Mouse (Mus musculus): Measurements from ENCODE around the gene C77080. TPM values are rescaled to one million over a fixed set of nuclear protein-coding genes. Genes with fewer than 3 reads are reported as not detected.

Gene C77080
- polyA plus RNA-seq, 1 experiment from 2014 or later = 5.2 TPM

GRCm38 (mm10) chr4:129288067-129288466 lies 26.9 kb upstream of the C77080 start:
- Histone ChIP-seq H3K27me3 (peaks cover 32% of the 10 kb centered on the region), H3K4me2 (replicated peaks) (peak overlapping the region; percentile 98), H3K9ac (no peak overlapping the region), H3K36me3 (no peaks in the 10 kb centered on the region), H3K4me3 (no peak overlapping the region), H3K4me1 (peaks cover 15% of the 10 kb centered on the region), H3K9me3 (no peaks in the 10 kb centered on the region), H3K27ac (no peak overlapping the region)
- 31% methylated on average over 3 of the region's 3 CpGs for WGBS
- ATAC-seq (ENCODE audit: insufficient number of reproducible peaks, insufficient read depth, low FRiP score, low TSS enrichment) = no peak

- peak within 1 kb of the TSS; percentile 58 for H3K9ac ChIP-seq
- no peaks in the 10 kb centered on the region for H3K9me3 ChIP-seq
- H3K4me2 ChIP-seq (replicated peaks) = peak within 1 kb of the TSS; percentile 98
- peaks cover 15% of the 10 kb centered on the region for H3K4me1 ChIP-seq
- H3K4me3 ChIP-seq = peak within 1 kb of the TSS; percentile 52
- under 1% methylated on average over 53 of the region's 53 CpGs for WGBS
- 0 out of 2 replicates have a peak, but pooled peaks have one; percentile 52 for ATAC-seq (ENCODE audit: insufficient number of reproducible peaks, insufficient read depth, low FRiP score, low TSS enrichment)
- no peaks in the 10 kb centered on the region for H3K36me3 ChIP-seq
- 0 out of 2 replicates have a peak within 1 kb of the TSS, but pooled peaks have one; percentile 24 for H3K27ac ChIP-seq
- H3K27me3 ChIP-seq = peaks cover 30% of the 10 kb centered on the region
Measured at GRCm38 (mm10) chr4:129287472-129287981, 26.3 kb upstream of the C77080 start, which contains the start of gene Sync. Gene Sync (plus strand): TSS chr4:129287617.

- H3K36me3 ChIP-seq = no peaks in the 10 kb centered on the region
- peak overlapping the region; percentile 98 for H3K4me2 ChIP-seq (replicated peaks)
- WGBS = 2% methylated on average over 28 of the region's 28 CpGs
- H3K4me3 ChIP-seq = peak overlapping the region; percentile 52
- peak overlapping the region; percentile 58 for H3K9ac ChIP-seq
- ATAC-seq (ENCODE audit: insufficient number of reproducible peaks, insufficient read depth, low FRiP score, low TSS enrichment) = 0 out of 2 replicates have a peak, but pooled peaks have one; percentile 29
- H3K9me3 ChIP-seq = no peaks in the 10 kb centered on the region
- 0 out of 2 replicates have a peak overlapping the region, but pooled peaks have one; percentile 24 for H3K27ac ChIP-seq
- H3K27me3 ChIP-seq = peaks cover 30% of the 10 kb centered on the region
- H3K4me1 ChIP-seq = peaks cover 15% of the 10 kb centered on the region
Measured at GRCm38 (mm10) chr4:129286683-129287471, 25.7 kb upstream of the C77080 start.

- Histone ChIP-seq H3K4me2 (replicated peaks) (peak overlapping the region; percentile 98), H3K27me3 (peaks cover 30% of the 10 kb centered on the region), H3K27ac (0 out of 2 replicates have a peak overlapping the region, but pooled peaks have one; percentile 24), H3K4me1 (peaks cover 15% of the 10 kb centered on the region), H3K9me3 (no peaks in the 10 kb centered on the region), H3K9ac (no peak overlapping the region), H3K36me3 (no peaks in the 10 kb centered on the region), H3K4me3 (peak overlapping the region; percentile 52; the same call in 1 of the 2 replicates)
- ATAC-seq (ENCODE audit: insufficient number of reproducible peaks, insufficient read depth, low FRiP score, low TSS enrichment) = peak; percentile 54
- WGBS = 62% methylated on average over 5 of the region's 5 CpGs
Measured at GRCm38 (mm10) chr4:129286001-129286682, 24.9 kb upstream of the C77080 start.

- Histone ChIP-seq H3K4me3 (no peak overlapping the region), H3K9ac (no peak overlapping the region), H3K36me3 (no peaks in the 10 kb centered on the region), H3K4me1 (peaks cover 15% of the 10 kb centered on the region), H3K27ac (no peak overlapping the region), H3K4me2 (replicated peaks) (no peak overlapping the region), H3K27me3 (peaks cover 30% of the 10 kb centered on the region), H3K9me3 (no peaks in the 10 kb centered on the region)
- no peak for ATAC-seq (ENCODE audit: insufficient number of reproducible peaks, insufficient read depth, low FRiP score, low TSS enrichment)
- WGBS = 77% methylated on average over 2 of the region's 2 CpGs
Measured at GRCm38 (mm10) chr4:129284685-129285084, 23.5 kb upstream of the C77080 start.

GRCm38 (mm10) chr4:129283226-129283625 lies 22.0 kb upstream of the C77080 start:
- 77% methylated on average over 5 of the region's 5 CpGs for WGBS
- no peak overlapping the region for H3K9ac ChIP-seq
- peaks cover 27% of the 10 kb centered on the region for H3K27me3 ChIP-seq
- no peaks in the 10 kb centered on the region for H3K36me3 ChIP-seq
- no peak overlapping the region for H3K4me3 ChIP-seq
- no peak for ATAC-seq (ENCODE audit: insufficient number of reproducible peaks, insufficient read depth, low FRiP score, low TSS enrichment)
- peaks cover 15% of the 10 kb centered on the region for H3K4me1 ChIP-seq
- no peak overlapping the region for H3K27ac ChIP-seq
- no peak overlapping the region for H3K4me2 ChIP-seq (replicated peaks)
- no peaks in the 10 kb centered on the region for H3K9me3 ChIP-seq

- Histone ChIP-seq H3K4me2 (replicated peaks) (no peak overlapping the region), H3K4me3 (no peak overlapping the region), H3K36me3 (no peaks in the 10 kb centered on the region), H3K9ac (no peak overlapping the region), H3K27me3 (peaks cover 23% of the 10 kb centered on the region), H3K9me3 (no peaks in the 10 kb centered on the region), H3K27ac (no peak overlapping the region), H3K4me1 (peaks cover 13% of the 10 kb centered on the region)
- 78% methylated on average over 5 of the region's 5 CpGs for WGBS
- ATAC-seq (ENCODE audit: insufficient number of reproducible peaks, insufficient read depth, low FRiP score, low TSS enrichment) = no peak
Measured at GRCm38 (mm10) chr4:129282786-129283185, 21.6 kb upstream of the C77080 start.

- ATAC-seq (ENCODE audit: insufficient number of reproducible peaks, insufficient read depth, low FRiP score, low TSS enrichment) = no peak
- Histone ChIP-seq H3K27ac (no peak overlapping the region), H3K9ac (no peak overlapping the region), H3K36me3 (no peaks in the 10 kb centered on the region), H3K9me3 (no peaks in the 10 kb centered on the region), H3K4me1 (peaks cover 6% of the 10 kb centered on the region; the same call in 1 of the 2 replicates), H3K27me3 (no peaks in the 10 kb centered on the region), H3K4me3 (no peak overlapping the region), H3K4me2 (replicated peaks) (no peak overlapping the region)
- 4% methylated on average over 18 of the region's 18 CpGs for WGBS
Measured at GRCm38 (mm10) chr4:129276453-129276865, 15.3 kb upstream of the C77080 start.

- H3K9me3 ChIP-seq = no peaks in the 10 kb centered on the region
- H3K9ac ChIP-seq = no peak overlapping the region
- H3K27me3 ChIP-seq = no peaks in the 10 kb centered on the region
- H3K27ac ChIP-seq = no peak overlapping the region
- H3K36me3 ChIP-seq = no peaks in the 10 kb centered on the region
- 37% methylated on average over 5 of the region's 5 CpGs for WGBS
- no peak overlapping the region for H3K4me3 ChIP-seq
- no peak for ATAC-seq (ENCODE audit: insufficient number of reproducible peaks, insufficient read depth, low FRiP score, low TSS enrichment)
- H3K4me2 ChIP-seq (replicated peaks) = no peak overlapping the region
- peaks cover 6% of the 10 kb centered on the region; the same call in 1 of the 2 replicates for H3K4me1 ChIP-seq
Measured at GRCm38 (mm10) chr4:129272756-129273046, 11.5 kb upstream of the C77080 start.

GRCm38 (mm10) chr4:129271991-129272755 lies 11.0 kb upstream of the C77080 start:
- no peak overlapping the region for H3K27ac ChIP-seq
- H3K36me3 ChIP-seq = no peaks in the 10 kb centered on the region
- no peak overlapping the region for H3K9ac ChIP-seq
- peaks cover 6% of the 10 kb centered on the region; the same call in 1 of the 2 replicates for H3K4me1 ChIP-seq
- no peaks in the 10 kb centered on the region for H3K27me3 ChIP-seq
- ATAC-seq (ENCODE audit: insufficient number of reproducible peaks, insufficient read depth, low FRiP score, low TSS enrichment) = no peak
- H3K4me3 ChIP-seq = no peak overlapping the region
- WGBS = 14% methylated on average over 15 of the region's 15 CpGs
- no peaks in the 10 kb centered on the region for H3K9me3 ChIP-seq
- H3K4me2 ChIP-seq (replicated peaks) = no peak overlapping the region

- H3K27ac ChIP-seq = no peak overlapping the region
- H3K27me3 ChIP-seq = no peaks in the 10 kb centered on the region
- no peak for ATAC-seq (ENCODE audit: insufficient number of reproducible peaks, insufficient read depth, low FRiP score, low TSS enrichment)
- no peaks in the 10 kb centered on the region for H3K9me3 ChIP-seq
- no peak overlapping the region for H3K9ac ChIP-seq
- no peaks in the 10 kb centered on the region for H3K36me3 ChIP-seq
- no peak overlapping the region for H3K4me2 ChIP-seq (replicated peaks)
- H3K4me1 ChIP-seq = peaks cover 8% of the 10 kb centered on the region
- H3K4me3 ChIP-seq = no peak overlapping the region
- 35% methylated on average over 1 of the region's 1 CpGs for WGBS
Measured at GRCm38 (mm10) chr4:129268698-129269097, 7.5 kb upstream of the C77080 start.
